Mouse (Mus musculus): ENCODE measurements around the gene Slc26a3. TPM values are rescaled to one million over a fixed set of nuclear protein-coding genes. Genes with fewer than 3 reads are reported as not detected.

Gene Slc26a3
- total RNA-seq, 2 experiments from 2014 or later: 0.50 to 0.67 TPM

- no peak for DNase-seq (ENCODE audit: low spot score in 2 of 2)
Observed at GRCm38 (mm10) chr12:31512634-31513411, 122.2 kb downstream of the Slc26a3 start.

DNA sequence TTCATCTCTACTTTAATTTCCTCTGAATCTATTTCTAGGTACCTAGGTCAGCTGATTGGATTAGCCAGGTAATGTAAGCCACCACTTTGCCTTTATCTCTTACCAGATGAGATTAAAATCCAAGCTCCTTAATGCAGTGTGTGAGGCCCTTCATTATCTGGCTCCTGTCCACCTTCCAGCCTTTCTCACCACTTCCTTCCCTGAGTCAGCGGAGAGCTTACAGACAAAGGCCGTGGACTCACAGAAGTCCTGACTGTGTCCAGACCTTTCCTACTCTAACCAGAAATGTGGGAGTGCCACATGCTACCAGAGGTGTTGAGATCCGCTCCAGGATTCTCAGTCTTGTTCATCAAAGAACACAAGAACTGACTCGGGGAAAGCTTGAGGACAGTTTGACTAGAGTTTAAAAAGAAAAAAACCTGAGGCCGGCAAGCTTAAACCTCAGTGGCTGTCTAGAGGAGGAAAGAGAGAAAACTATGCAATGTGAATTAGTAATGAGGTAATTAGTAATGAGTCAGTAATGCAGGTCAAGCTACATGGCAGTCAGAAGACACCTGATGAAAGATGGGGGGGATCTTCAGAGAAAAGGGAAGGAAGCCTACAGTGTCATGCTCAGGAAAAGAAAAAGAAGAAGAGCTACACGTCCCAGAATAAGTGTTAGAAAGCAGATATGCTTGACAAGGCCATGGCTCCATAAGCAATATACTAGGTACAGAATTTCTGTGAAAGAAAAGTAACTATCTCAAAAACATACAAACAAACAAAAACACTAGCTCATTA is 123.2 kb downstream of the Slc26a3 start:
- no peak for DNase-seq (ENCODE audit: low spot score in 2 of 2)

DNA sequence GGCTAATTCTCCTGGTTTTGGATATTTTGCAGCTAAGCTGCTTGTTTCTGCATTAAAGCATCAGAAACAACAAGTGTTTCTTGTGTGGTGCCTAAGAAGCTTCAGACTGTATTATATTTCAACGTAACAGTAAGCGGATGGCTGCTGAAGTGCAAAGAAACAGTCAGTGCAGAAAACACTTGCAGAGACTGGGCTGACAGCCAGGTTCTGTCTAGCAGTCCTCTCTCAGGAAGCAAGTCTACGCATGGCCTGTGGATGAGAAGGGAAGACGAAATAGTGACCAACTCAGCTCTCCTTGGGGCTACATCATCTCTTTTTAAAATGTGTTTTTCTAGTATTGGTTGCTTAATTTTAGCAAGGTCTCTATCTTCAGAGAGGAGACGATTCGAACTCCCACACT is 129.4 kb downstream of the Slc26a3 start:
- DNase-seq (ENCODE audit: low spot score in 2 of 2): no peak

DNA sequence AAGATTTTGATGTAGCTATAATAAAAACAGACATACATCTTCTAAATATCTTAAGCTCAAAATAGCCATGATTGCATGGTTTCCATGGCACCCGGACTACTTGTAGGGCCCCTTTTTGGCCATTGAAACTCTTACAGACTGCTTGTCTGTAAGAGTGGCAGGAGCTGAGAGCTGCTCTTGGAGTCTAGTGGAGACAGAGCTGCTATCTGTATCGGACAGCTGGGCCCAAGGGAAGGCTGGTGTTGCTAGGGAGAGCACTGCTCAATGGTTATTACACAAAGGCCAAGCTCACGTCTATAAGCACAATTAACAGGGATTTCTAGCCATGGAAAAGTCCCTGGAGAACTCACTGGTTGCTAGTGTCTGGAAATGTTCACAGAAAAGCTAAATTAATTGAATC is 130.7 kb downstream of the Slc26a3 start:
- DNase-seq (ENCODE audit: low spot score in 2 of 2): no peak

Other genes starting within 250 kb of the Slc26a3 start
- gene Gm6993, start 150.1 kb upstream of the Slc26a3 start, total RNA-seq (2021): not detected
- 100 to 1,000 TPM; 135 to 197 TPM for gene Lamb1, start 125.6 kb upstream of the Slc26a3 start, total RNA-seq (2021)
- gene Dld, start 39.4 kb upstream of the Slc26a3 start, total RNA-seq (2021): 100 to 1,000 TPM; 344 to 404 TPM
- 10 to 100 TPM; 16.9 to 17.8 TPM for gene Cbll1, start 108.7 kb downstream of the Slc26a3 start, total RNA-seq (2021)
- 1 to 10 TPM; 4.5 to 6.7 TPM for gene Slc26a4, start 169.1 kb downstream of the Slc26a3 start, total RNA-seq (2021)
- gene Bcap29, start 243.8 kb downstream of the Slc26a3 start, total RNA-seq (2021): 10 to 100 TPM; 19.0 to 20.2 TPM